Mouse (Mus musculus): ENCODE data around the gene Mxi1. TPM values are rescaled to one million over a fixed set of nuclear protein-coding genes. Genes with fewer than 3 reads are reported as not detected.
A peak's percentile ranks its signal among the peaks of the same experiment; 100 is the strongest.

The Mxi1 gene
- total RNA-seq, 2 experiments from 2014 or later: 29.2 to 35.0 TPM

GRCm38 (mm10) chr19:53362967-53363366, 52.6 kb downstream of the Mxi1 start:
- no peak for DNase-seq (ENCODE audit: low spot score in 2 of 2)

- no peak for DNase-seq (ENCODE audit: low spot score in 2 of 2)
Observed at GRCm38 (mm10) chr19:53364551-53364950, 54.2 kb downstream of the Mxi1 start.

- DNase-seq (ENCODE audit: low spot score in 2 of 2): peak; percentile 45 to 47
Observed at GRCm38 (mm10) chr19:53364963-53365362, 54.6 kb downstream of the Mxi1 start.

GRCm38 (mm10) chr19:53366057-53366775, 55.9 kb downstream of the Mxi1 start:
- no peak for DNase-seq (ENCODE audit: low spot score in 2 of 2)

- DNase-seq (ENCODE audit: low spot score in 2 of 2): no peak
Observed at GRCm38 (mm10) chr19:53366881-53367280, 56.6 kb downstream of the Mxi1 start.

GRCm38 (mm10) chr19:53369469-53370043, 59.2 kb downstream of the Mxi1 start:
- DNase-seq (ENCODE audit: low spot score in 2 of 2): peak; percentile 82

GRCm38 (mm10) chr19:53370233-53370632, 59.9 kb downstream of the Mxi1 start:
- no peak for DNase-seq (ENCODE audit: low spot score in 2 of 2)

- DNase-seq (ENCODE audit: low spot score in 2 of 2): no peak
Observed at GRCm38 (mm10) chr19:53371666-53372065, 61.3 kb downstream of the Mxi1 start, which contains the start of gene Gm10197. Gm10197 (minus strand) TSS chr19:53371766.

GRCm38 (mm10) chr19:53373570-53373969, 63.3 kb downstream of the Mxi1 start:
- DNase-seq (ENCODE audit: low spot score in 2 of 2): no peak

GRCm38 (mm10) chr19:53375299-53375698, 65.0 kb downstream of the Mxi1 start:
- no peak for DNase-seq (ENCODE audit: low spot score in 2 of 2)

- DNase-seq (ENCODE audit: low spot score in 2 of 2): no peak
Observed at GRCm38 (mm10) chr19:53375816-53376215, 65.5 kb downstream of the Mxi1 start.

- DNase-seq (ENCODE audit: low spot score in 2 of 2): no peak
Observed at GRCm38 (mm10) chr19:53377652-53378051, 67.3 kb downstream of the Mxi1 start.

GRCm38 (mm10) chr19:53378421-53378820, 68.1 kb downstream of the Mxi1 start:
- no peak for DNase-seq (ENCODE audit: low spot score in 2 of 2)

- no peak for DNase-seq (ENCODE audit: low spot score in 2 of 2)
Observed at GRCm38 (mm10) chr19:53383336-53383735, 73.0 kb downstream of the Mxi1 start.

- no peak for DNase-seq (ENCODE audit: low spot score in 2 of 2)
Observed at GRCm38 (mm10) chr19:53389417-53389816, 79.1 kb downstream of the Mxi1 start.

GRCm38 (mm10) chr19:53389851-53390431, 79.6 kb downstream of the Mxi1 start:
- DNase-seq (ENCODE audit: low spot score in 2 of 2): peak in 1 of 2 experiments; percentile 46

GRCm38 (mm10) chr19:53390495-53391007, 80.2 kb downstream of the Mxi1 start, which contains the start of gene Smndc1:
Smndc1 (minus strand) TSS chr19:53390578.
- peak; percentile 97 for DNase-seq (ENCODE audit: low spot score in 2 of 2)

- no peak for DNase-seq (ENCODE audit: low spot score in 2 of 2)
Observed at GRCm38 (mm10) chr19:53391386-53391785, 81.1 kb downstream of the Mxi1 start.

- DNase-seq (ENCODE audit: low spot score in 2 of 2): no peak
Observed at GRCm38 (mm10) chr19:53391787-53392186, 81.5 kb downstream of the Mxi1 start.

GRCm38 (mm10) chr19:53392781-53393343, 82.5 kb downstream of the Mxi1 start:
- no peak for DNase-seq (ENCODE audit: low spot score in 2 of 2)

- no peak for DNase-seq (ENCODE audit: low spot score in 2 of 2)
Observed at GRCm38 (mm10) chr19:53393646-53394045, 83.3 kb downstream of the Mxi1 start.

GRCm38 (mm10) chr19:53394552-53394951, 84.2 kb downstream of the Mxi1 start:
- DNase-seq (ENCODE audit: low spot score in 2 of 2): no peak
